Mouse (Mus musculus): ENCODE data around the gene Gm3187. TPM values are rescaled to one million over a fixed set of nuclear protein-coding genes. Genes with fewer than 3 reads are reported as not detected.
"Not testable (repeated sequence)": the region's sequence is repeated elsewhere in the genome, so short reads cannot be mapped to it uniquely, and the experiment has no call there.

The Gm3187 gene
- total RNA-seq (2015; ENCODE audit: low replicate concordance) (not detected in 2 replicates), total RNA-seq (2017; ENCODE audit: low replicate concordance) (not detected in 2 replicates)

DNA sequence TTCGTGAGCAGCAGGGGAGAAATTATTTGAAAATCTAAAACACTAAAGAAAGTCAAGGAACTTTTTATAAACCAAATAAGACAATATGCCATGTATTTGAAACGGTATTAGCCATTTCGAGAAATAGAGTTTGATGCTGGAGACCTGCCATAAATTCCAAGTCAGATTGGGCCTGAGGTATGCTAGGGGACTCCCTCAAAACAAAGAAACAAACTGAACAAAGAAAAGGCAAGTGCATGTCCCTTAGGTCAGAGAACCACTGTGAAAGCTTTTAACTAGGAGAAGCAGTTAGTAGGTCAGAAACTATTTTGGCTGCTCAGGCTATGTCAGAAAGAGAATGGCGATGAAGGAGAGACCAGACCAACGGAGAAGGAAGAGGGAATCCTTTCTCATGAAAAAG, at the start of gene Gm3187:
TSS of gene Gm3187 (plus strand) at position 301 of the 400 bp plus-strand sequence.
- not testable (repeated sequence) for ATAC-seq (replicated peaks; ENCODE audit: low FRiP score, poor library complexity, severe bottlenecking)

DNA sequence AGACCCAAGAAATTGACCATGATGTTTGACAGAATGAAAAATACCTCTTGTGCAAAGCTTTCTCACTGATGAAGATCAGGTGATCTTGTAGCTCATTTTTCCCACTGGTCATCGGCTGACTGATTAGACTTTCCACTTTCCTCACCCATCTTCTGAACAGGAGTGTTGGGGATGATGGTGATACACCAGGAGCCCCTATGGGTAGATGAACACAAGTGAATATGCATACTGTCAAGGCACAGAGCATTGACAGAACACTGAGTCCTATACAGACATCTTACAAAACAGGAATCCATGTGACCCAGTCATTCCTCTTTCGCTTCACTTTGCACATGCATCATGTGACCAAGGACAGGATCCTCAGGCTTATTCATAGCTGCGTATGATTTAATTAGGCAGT, 28.6 kb upstream of the Gm3187 start, which contains the start of gene Gm3194:
TSS of gene Gm3194 (minus strand) at position 101 of the 400 bp plus-strand sequence.
- not testable (repeated sequence) for ATAC-seq (replicated peaks; ENCODE audit: low FRiP score, poor library complexity, severe bottlenecking)

DNA sequence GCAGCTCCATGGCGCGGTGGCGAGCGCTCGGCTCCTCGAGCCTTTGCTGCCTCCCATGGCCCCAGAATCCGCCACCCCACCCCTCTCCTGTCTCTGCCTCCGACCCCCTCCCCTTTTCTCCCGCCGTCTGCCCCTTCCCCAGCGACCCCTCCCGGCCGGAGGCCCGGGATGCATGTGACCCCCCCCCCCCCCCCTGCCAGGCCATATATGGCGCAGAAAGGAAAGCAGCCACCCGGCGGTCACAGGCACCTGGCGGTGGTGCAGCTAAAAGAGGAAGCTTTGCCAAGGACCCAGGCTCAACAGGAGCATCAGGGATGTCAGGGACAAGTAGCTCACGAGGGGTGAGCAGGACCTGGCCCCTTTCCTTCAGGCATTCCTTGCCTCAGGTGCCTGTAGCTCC, 23.5 kb upstream of the Gm3187 start:
- not testable (repeated sequence) for ATAC-seq (replicated peaks; ENCODE audit: low FRiP score, poor library complexity, severe bottlenecking)

DNA sequence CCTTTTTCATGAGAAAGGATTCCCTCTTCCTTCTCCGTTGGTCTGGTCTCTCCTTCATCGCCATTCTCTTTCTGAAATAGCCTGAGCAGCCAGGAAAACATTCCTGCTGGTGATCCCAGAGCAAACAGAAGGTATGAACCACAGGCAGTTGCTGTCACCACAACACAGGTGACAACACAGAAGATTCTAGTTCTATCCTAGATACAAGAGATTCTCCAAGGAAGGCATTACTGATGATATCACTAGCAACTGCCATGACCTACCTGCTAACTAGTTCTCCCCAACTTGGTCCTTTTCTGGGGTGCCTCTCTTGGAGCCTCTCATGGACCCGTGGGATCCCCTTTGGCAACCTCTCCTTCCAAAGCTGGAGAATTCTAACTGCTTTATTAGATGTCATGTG, 6.3 kb upstream of the Gm3187 start, which contains the start of gene Gm8246:
TSS of gene Gm8246 (minus strand) at position 101 of the 400 bp plus-strand sequence.
- ATAC-seq (replicated peaks; ENCODE audit: low FRiP score, poor library complexity, severe bottlenecking): not testable (repeated sequence)

DNA sequence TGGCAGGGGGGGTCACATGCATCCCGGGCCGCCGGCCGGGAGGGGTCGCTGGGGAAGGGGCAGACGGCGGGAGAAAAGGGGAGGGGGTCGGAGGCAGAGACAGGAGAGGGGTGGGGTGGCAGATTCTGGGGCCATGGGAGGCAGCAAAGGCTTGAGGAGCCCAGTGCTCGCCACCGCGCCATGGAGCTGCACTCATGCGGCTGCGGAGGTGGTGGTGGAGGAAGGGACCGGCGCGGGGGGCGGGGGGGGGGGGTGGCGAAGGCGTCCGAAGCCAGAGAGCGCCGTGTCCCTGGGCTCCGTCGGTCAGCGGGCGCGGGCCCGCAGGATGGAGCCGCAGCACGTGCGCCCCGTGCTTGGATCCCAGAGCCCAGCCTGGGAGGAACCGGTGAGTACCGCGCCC, 17.4 kb downstream of the Gm3187 start, which contains the start of gene Gm3488:
TSS of gene Gm3488 (plus strand) at position 301 of the 400 bp plus-strand sequence.
- not testable (repeated sequence) for ATAC-seq (replicated peaks; ENCODE audit: low FRiP score, poor library complexity, severe bottlenecking)

DNA sequence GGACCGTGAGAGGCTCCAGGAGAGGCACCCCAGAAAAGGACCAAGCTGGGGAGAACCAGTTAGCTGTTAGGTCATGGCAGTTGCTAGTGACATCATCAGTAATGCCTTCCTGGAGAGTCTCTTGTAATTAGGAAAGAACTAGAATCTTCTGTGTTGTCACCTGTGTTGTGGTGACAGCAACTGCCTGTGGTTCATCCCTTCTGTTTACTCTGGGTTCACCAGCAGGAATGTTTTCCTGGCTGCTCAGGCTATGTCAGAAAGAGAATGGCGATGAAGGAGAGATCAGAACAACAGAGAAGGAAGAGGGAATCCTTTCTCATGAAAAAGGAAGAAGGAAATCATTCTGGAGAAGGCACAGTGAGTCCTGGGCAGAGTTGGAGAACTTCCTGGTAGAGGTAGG, 54.2 kb downstream of the Gm3187 start, which contains the start of gene Gm3532:
TSS of gene Gm3532 (plus strand) at position 301 of the 400 bp plus-strand sequence.
- ATAC-seq (replicated peaks; ENCODE audit: low FRiP score, poor library complexity, severe bottlenecking): not testable (repeated sequence)

Other genes starting within 250 kb of the Gm3187 start
- not detected in 2 replicates for gene Gm3526, start 223.6 kb upstream of the Gm3187 start, total RNA-seq (2015; ENCODE audit: low replicate concordance)
- gene Gm3526, start 223.6 kb upstream of the Gm3187 start, total RNA-seq (2017; ENCODE audit: low replicate concordance): not detected in 2 replicates
- not detected in 2 replicates for gene Gm3542, start 149.3 kb upstream of the Gm3187 start, total RNA-seq (2015; ENCODE audit: low replicate concordance)
- not detected in 2 replicates for gene Gm3542, start 149.3 kb upstream of the Gm3187 start, total RNA-seq (2017; ENCODE audit: low replicate concordance)
- not detected in 2 replicates for gene Gm3500, start 95.2 kb upstream of the Gm3187 start, total RNA-seq (2015; ENCODE audit: low replicate concordance)
- not detected in 2 replicates for gene Gm3500, start 95.2 kb upstream of the Gm3187 start, total RNA-seq (2017; ENCODE audit: low replicate concordance)
- gene Gm3194, start 28.7 kb upstream of the Gm3187 start, total RNA-seq (2015; ENCODE audit: low replicate concordance): not detected in 2 replicates
- gene Gm3194, start 28.7 kb upstream of the Gm3187 start, total RNA-seq (2017; ENCODE audit: low replicate concordance): not detected in 2 replicates
- not detected in 2 replicates for gene Gm8246, start 6.4 kb upstream of the Gm3187 start, total RNA-seq (2015; ENCODE audit: low replicate concordance)
- gene Gm8246, start 6.4 kb upstream of the Gm3187 start, total RNA-seq (2017; ENCODE audit: low replicate concordance): not detected in 2 replicates
- not detected in 2 replicates for gene Gm3488, start 17.5 kb downstream of the Gm3187 start, total RNA-seq (2015; ENCODE audit: low replicate concordance)
- gene Gm3488, start 17.5 kb downstream of the Gm3187 start, total RNA-seq (2017; ENCODE audit: low replicate concordance): not detected in 2 replicates
- gene Gm3532, start 54.3 kb downstream of the Gm3187 start, total RNA-seq (2015; ENCODE audit: low replicate concordance): not detected in 2 replicates
- not detected in 2 replicates for gene Gm3532, start 54.3 kb downstream of the Gm3187 start, total RNA-seq (2017; ENCODE audit: low replicate concordance)
- not detected in 2 replicates for gene Gm8265, start 148.8 kb downstream of the Gm3187 start, total RNA-seq (2015; ENCODE audit: low replicate concordance)
- gene Gm8265, start 148.8 kb downstream of the Gm3187 start, total RNA-seq (2017; ENCODE audit: low replicate concordance): not detected in 2 replicates
- gene Gm9603, start 203.2 kb downstream of the Gm3187 start, total RNA-seq (2015; ENCODE audit: low replicate concordance): not detected in 2 replicates
- gene Gm9603, start 203.2 kb downstream of the Gm3187 start, total RNA-seq (2017; ENCODE audit: low replicate concordance): not detected in 2 replicates

Data from erythroblast, adult 5-6 weeks (primary cell).